Mouse (Mus musculus) hindbrain, postnatal 0 days (tissue): ENCODE measurements around the gene Gdf10. TPM values are rescaled to one million over a fixed set of nuclear protein-coding genes. Genes with fewer than 3 reads are reported as not detected.

Source experiments
- ATAC-seq: fragments of 200-750 bp; cut with Nextera tagmentation; 2 replicates; pipeline ENCODE4 v1.8.0; 2017; ENCODE audit warnings: mild to moderate bottlenecking, moderate TSS enrichment, moderate library complexity
- DNase-seq: peaks from one replicate; pipeline ENCODE4 v3.0.0-alpha.2; 2015; ENCODE audit warnings: low spot score
- H3K27ac ChIP-seq: fragments of 300-500 bp; sonication (generic); 2 replicates; pipeline ENCODE4 v1.5.1; 2014; ENCODE audit warnings: mild to moderate bottlenecking
- H3K27me3 ChIP-seq: fragments of 300-500 bp; sonication (generic); 2 replicates; pipeline ENCODE4 v1.6.1; 2014; ENCODE audit warnings: low read length, mixed read lengths; ENCODE audit not compliant: insufficient read depth
- H3K36me3 ChIP-seq: fragments of 300-500 bp; sonication (generic); 2 replicates; pipeline ENCODE4 v1.6.1; 2014; ENCODE audit warnings: low read length, mixed read lengths; ENCODE audit not compliant: insufficient read depth
- H3K4me1 ChIP-seq: fragments of 300-500 bp; sonication (generic); 2 replicates; pipeline ENCODE4 v1.6.1; 2014; ENCODE audit warnings: antibody characterized with exemption, low read length, mixed read lengths; ENCODE audit not compliant: insufficient read depth
- H3K4me2 ChIP-seq: fragments of 300-500 bp; sonication (generic); 2 replicates; pipeline ENCODE4 v1.6.1; 2014; ENCODE audit warnings: low read depth, mild to moderate bottlenecking, low read length, moderate library complexity, mixed read lengths
- H3K4me3 ChIP-seq: fragments of 300-500 bp; sonication (generic); 2 replicates; pipeline ENCODE4 v1.5.1; 2014; ENCODE audit warnings: low read length
- H3K9ac ChIP-seq: fragments of 300-500 bp; sonication (generic); replicated peaks from 2 replicates; pipeline ENCODE4 v1.6.1; 2014; ENCODE audit warnings: mild to moderate bottlenecking, low read length, moderate library complexity, mixed read lengths
- H3K9me3 ChIP-seq: fragments of 300-500 bp; sonication (generic); 2 replicates; pipeline ENCODE4 v1.6.1; 2016; ENCODE audit warnings: low read length, mixed read lengths
- CTCF ChIP-seq: IDR thresholded peaks from 2 replicates; pipeline ENCODE4 v1.5.1; 2016; ENCODE audit warnings: antibody characterized with exemption, control low read depth, low read depth
- WGBS: fragments of 180-500 bp; shearing (Covaris S2); extraction: QIAGEN DNeasy Blood & Tissue Kit; methylation state at CpG from one replicate; pipeline ENCODE4 v1.1.7; 2014; 5-methylcytosine and 5-hydroxymethylcytosine counted together
- polyA plus RNA-seq: library from polyadenylated mRNA; unstranded; fragments of >200 nt; fragmentation: Nextera tagmentation; extraction: Ambion mirVana; gene quantifications from 2 replicates; pipeline ENCODE4 v1.2.1, GENCODE M21; 2015
- total RNA-seq: library from RNA; depleted of rRNA; stranded (reverse); fragments of >200 nt; gene quantifications from 2 replicates; pipeline ENCODE4 v1.2.3, GENCODE M21; 2014; rRNA removed

Gdf10 gene
- total and polyA plus RNA-seq, 2 experiments from 2014 or later: 27.3 to 32.9 TPM

GRCm38 (mm10) chr14:33972679-33973078, 49.3 kb downstream of the Gdf10 start:
- DNase-seq (peak; percentile 71), ATAC-seq (peak; percentile 77)
- no peaks in the 10 kb centered on the region for H3K27me3 ChIP-seq
- WGBS: 49% methylated on average over 7 of the region's 7 CpGs
- no peak overlapping the region for H3K4me3 ChIP-seq
- no peaks in the 10 kb centered on the region for H3K4me1 ChIP-seq
- TF ChIP-seq CTCF: peak; percentile 76
- no peak overlapping the region for H3K4me2 ChIP-seq
- no peak overlapping the region for H3K27ac ChIP-seq
- no peaks in the 10 kb centered on the region for H3K9me3 ChIP-seq
- no peaks in the 10 kb centered on the region for H3K36me3 ChIP-seq
- H3K9ac ChIP-seq: no peak overlapping the region

GRCm38 (mm10) chr14:33974752-33975151, 51.4 kb downstream of the Gdf10 start:
- no peak for TF ChIP-seq CTCF
- no peaks in the 10 kb centered on the region for H3K27me3 ChIP-seq
- H3K9me3 ChIP-seq: no peaks in the 10 kb centered on the region
- H3K9ac ChIP-seq: no peak overlapping the region
- DNase-seq (no peak), ATAC-seq (peak; percentile 45; the same call in 1 of the 2 replicates)
- no peak overlapping the region for H3K4me2 ChIP-seq
- H3K4me1 ChIP-seq: 0 out of 2 replicates have a peak, but pooled peaks cover 5% of the 10 kb centered on the region
- WGBS: 46% methylated on average over 5 of the region's 5 CpGs
- no peaks in the 10 kb centered on the region for H3K36me3 ChIP-seq
- H3K27ac ChIP-seq: no peak overlapping the region
- H3K4me3 ChIP-seq: no peak overlapping the region

- H3K9ac ChIP-seq: peak overlapping the region; percentile 48; the same call in 1 of the 2 replicates
- WGBS: 29% methylated on average over 7 of the region's 7 CpGs
- peak overlapping the region; percentile 89 for H3K4me2 ChIP-seq
- H3K4me1 ChIP-seq: 0 out of 2 replicates have a peak, but pooled peaks cover 5% of the 10 kb centered on the region
- no peaks in the 10 kb centered on the region for H3K9me3 ChIP-seq
- ATAC-seq: no peak
- 0 out of 2 replicates have a peak overlapping the region, but pooled peaks have one; percentile 41 for H3K27ac ChIP-seq
- peak; percentile 40 for DNase-seq
- no peaks in the 10 kb centered on the region for H3K36me3 ChIP-seq
- no peaks in the 10 kb centered on the region for H3K27me3 ChIP-seq
- peak overlapping the region; percentile 43 for H3K4me3 ChIP-seq
- TF ChIP-seq CTCF: no peak
These were observed 54.4 kb downstream of the Gdf10 start for GRCm38 (mm10) chr14:33977748-33978147.

- Histone ChIP-seq H3K27ac (peak within 1 kb of the TSS; percentile 41; the same call in 1 of the 2 replicates), H3K4me3 (peak within 1 kb of the TSS; percentile 43), H3K36me3 (no peaks in the 10 kb centered on the region), H3K4me1 (0 out of 2 replicates have a peak, but pooled peaks cover 5% of the 10 kb centered on the region), H3K4me2 (peak within 1 kb of the TSS; percentile 89), H3K9me3 (no peaks in the 10 kb centered on the region), H3K27me3 (no peaks in the 10 kb centered on the region), H3K9ac (peak within 1 kb of the TSS; percentile 48)
- WGBS: under 1% methylated on average over 25 of the region's 25 CpGs
- TF ChIP-seq CTCF: no peak
- ATAC-seq (peak; percentile 80), DNase-seq (peak; percentile 68)
These were observed 55.2 kb downstream of the Gdf10 start, which contains the start of gene Zfp488 for GRCm38 (mm10) chr14:33978604-33979059. Zfp488 (minus strand) TSS chr14:33978764.

Other genes with a start within 250 kb of the Gdf10 start
- 0.37 and 0.40 TPM in 2 replicates for gene Gdf2, start 17.5 kb downstream of the Gdf10 start, total RNA-seq
- gene Gdf2, start 17.5 kb downstream of the Gdf10 start, polyA plus RNA-seq: 0.06 TPM in 1 of 2 replicates, not detected in the other
- 1.2 and 1.4 TPM in 2 replicates for gene Rbp3, start 30.4 kb downstream of the Gdf10 start, total RNA-seq
- gene Rbp3, start 30.4 kb downstream of the Gdf10 start, polyA plus RNA-seq: 0.58 and 0.71 TPM in 2 replicates
- 6.5 and 7.7 TPM in 2 replicates for gene Zfp488, start 55.2 kb downstream of the Gdf10 start, total RNA-seq
- gene Zfp488, start 55.2 kb downstream of the Gdf10 start, polyA plus RNA-seq: 1.9 TPM in 2 replicates
- not detected in 2 replicates for gene Gm30083, start 91.6 kb downstream of the Gdf10 start, total RNA-seq
- gene Gm30083, start 91.6 kb downstream of the Gdf10 start, polyA plus RNA-seq: not detected in 2 replicates
- not detected in 2 replicates for gene Gm5460, start 93.2 kb downstream of the Gdf10 start, total RNA-seq
- not detected in 2 replicates for gene Gm5460, start 93.2 kb downstream of the Gdf10 start, polyA plus RNA-seq
- not detected in 2 replicates for gene Antxrl, start 129.1 kb downstream of the Gdf10 start, total RNA-seq
- not detected in 2 replicates for gene Antxrl, start 129.1 kb downstream of the Gdf10 start, polyA plus RNA-seq
- gene Anxa8, start 162.4 kb downstream of the Gdf10 start, total RNA-seq: 0.11 TPM in 1 of 2 replicates, not detected in the other
- 0.37 and 0.90 TPM in 2 replicates for gene Anxa8, start 162.4 kb downstream of the Gdf10 start, polyA plus RNA-seq
- 2.2 TPM in 1 of 2 replicates, not detected in the other for gene A630023A22Rik, start 179.2 kb downstream of the Gdf10 start, total RNA-seq
- not detected in 2 replicates for gene A630023A22Rik, start 179.2 kb downstream of the Gdf10 start, polyA plus RNA-seq
- 0.21 and 0.25 TPM in 2 replicates for gene Npy4r, start 228.9 kb downstream of the Gdf10 start, total RNA-seq
- gene Npy4r, start 228.9 kb downstream of the Gdf10 start, polyA plus RNA-seq: 0.11 and 0.24 TPM in 2 replicates